Mouse (Mus musculus): Measurements from ENCODE around the gene Arhgef19.

The Arhgef19 gene

GRCm38 (mm10) chr4:141267250-141267649 is 28.0 kb downstream of the Arhgef19 start:
- DNase-seq = no peak

GRCm38 (mm10) chr4:141267837-141268236 is 28.5 kb downstream of the Arhgef19 start:
- DNase-seq = peak; percentile 83

- DNase-seq = no peak
Measured at GRCm38 (mm10) chr4:141268350-141268749, 29.1 kb downstream of the Arhgef19 start.

DNA sequence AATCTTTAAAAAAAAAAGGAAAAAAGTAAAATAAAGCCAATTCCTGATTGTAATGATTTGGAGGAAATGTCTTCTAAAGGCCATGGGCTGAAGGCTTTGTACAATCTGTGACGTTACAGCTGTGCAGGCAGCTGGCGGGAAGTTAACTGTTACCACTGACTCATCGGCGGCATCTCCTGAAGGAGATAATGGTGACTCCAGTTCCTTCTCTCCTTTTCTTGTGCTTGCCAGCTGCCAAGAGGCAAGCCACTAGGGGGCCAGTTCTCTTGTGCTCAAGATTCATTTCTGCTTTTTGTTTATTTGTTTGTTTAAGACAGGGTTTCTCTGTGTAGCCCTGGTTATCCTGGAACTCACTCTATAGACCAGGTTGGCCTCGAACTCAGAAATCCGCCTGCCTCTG is 29.8 kb downstream of the Arhgef19 start:
- no peak for DNase-seq

GRCm38 (mm10) chr4:141270201-141270940 is 31.1 kb downstream of the Arhgef19 start:
- DNase-seq = no peak

- DNase-seq = no peak
Measured at GRCm38 (mm10) chr4:141271228-141271627, 31.9 kb downstream of the Arhgef19 start.

- no peak for DNase-seq
Measured at GRCm38 (mm10) chr4:141271721-141272120, 32.4 kb downstream of the Arhgef19 start.

DNA sequence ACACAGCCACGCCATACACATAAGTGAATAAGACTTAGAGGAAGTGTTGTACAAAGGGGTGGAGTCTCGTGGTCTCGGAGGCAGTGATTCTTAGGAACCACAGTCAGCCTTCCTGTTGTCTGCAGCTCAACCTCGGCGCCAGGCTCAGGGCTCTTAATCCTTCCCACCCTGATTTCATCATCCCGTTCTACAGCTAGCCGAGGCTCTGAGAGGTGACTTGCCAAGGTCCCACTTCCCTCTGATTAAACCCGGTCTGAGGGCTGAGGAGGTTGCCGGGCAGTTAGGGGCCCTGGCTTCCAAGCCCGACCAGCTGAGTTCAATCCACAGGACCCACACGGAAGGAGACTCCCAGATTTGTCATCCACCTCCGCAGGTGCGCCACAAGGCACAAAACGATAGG is 33.6 kb downstream of the Arhgef19 start:
- no peak for DNase-seq

DNA sequence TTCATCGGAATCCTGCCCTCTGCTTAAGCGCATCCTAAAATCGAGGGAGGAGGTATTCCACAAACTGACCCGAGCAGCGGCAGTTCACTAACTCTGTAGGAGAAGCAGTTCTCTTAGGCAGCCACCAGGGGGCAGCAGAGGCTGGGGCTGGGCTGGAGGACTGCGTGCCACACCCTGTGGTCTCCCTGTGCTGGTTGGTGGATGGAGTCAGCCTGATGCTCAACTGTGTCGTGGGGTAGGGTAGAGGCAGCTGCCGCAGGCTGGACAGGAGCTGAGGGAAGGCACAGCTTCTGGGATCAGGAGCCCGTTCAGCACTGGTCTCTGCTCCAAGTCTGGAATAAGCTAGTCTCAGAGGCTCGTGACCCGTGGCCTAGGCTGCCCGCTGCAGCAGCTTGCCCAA is 34.0 kb downstream of the Arhgef19 start:
- peak; percentile 81 for DNase-seq

DNA sequence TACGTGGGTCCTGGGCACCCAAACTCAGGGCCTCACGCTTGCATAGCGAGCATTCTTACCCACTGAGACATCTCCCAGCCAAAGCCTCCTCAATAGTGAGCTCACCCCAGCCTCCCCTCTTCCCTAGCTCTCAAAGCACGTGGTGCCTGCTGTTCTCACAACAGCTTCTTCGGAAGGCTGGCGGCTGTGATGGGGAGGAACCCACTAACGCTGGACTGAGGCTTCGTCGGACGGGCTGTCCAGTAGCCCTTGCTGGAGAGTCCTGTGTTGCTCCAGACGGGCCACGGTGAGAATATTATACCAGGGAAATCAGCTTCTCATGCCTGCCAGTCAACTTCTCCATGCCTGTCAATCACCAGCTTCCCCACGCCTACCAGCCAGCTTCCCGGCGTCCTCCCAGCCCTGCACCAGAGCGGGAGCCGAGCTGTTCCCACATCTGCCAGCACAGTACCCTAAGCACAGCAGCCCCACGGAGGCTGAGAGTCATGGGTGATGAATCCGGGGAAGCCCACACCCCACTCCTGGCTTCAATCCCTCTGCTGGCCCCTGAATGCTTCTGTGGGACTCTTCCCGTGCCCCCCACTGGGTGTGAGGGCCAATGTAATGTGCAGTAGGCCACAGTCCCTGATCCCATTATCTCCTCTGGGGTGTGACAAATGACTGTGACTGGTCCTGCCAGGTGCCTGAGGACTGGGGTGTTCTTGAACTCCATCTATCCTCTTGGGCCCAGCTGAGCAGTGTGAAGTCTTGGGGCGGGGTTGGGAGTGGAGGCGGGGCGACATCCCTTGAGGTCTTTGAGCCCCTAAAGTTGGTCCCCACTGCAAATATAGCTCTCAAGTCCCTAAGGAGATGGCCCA is 35.4 kb downstream of the Arhgef19 start:
- DNase-seq = no peak

GRCm38 (mm10) chr4:141277157-141277556 is 37.9 kb downstream of the Arhgef19 start:
- no peak for DNase-seq

GRCm38 (mm10) chr4:141278154-141278553 is 38.9 kb downstream of the Arhgef19 start:
- no peak for DNase-seq

- DNase-seq = no peak
Measured at GRCm38 (mm10) chr4:141279327-141279726, 40.0 kb downstream of the Arhgef19 start.

GRCm38 (mm10) chr4:141279783-141280182 is 40.5 kb downstream of the Arhgef19 start:
- DNase-seq = no peak

GRCm38 (mm10) chr4:141280471-141280870 is 41.2 kb downstream of the Arhgef19 start:
- DNase-seq = no peak

GRCm38 (mm10) chr4:141281153-141281552 is 41.9 kb downstream of the Arhgef19 start:
- DNase-seq = no peak

GRCm38 (mm10) chr4:141281578-141281977 is 42.3 kb downstream of the Arhgef19 start:
- no peak for DNase-seq

DNA sequence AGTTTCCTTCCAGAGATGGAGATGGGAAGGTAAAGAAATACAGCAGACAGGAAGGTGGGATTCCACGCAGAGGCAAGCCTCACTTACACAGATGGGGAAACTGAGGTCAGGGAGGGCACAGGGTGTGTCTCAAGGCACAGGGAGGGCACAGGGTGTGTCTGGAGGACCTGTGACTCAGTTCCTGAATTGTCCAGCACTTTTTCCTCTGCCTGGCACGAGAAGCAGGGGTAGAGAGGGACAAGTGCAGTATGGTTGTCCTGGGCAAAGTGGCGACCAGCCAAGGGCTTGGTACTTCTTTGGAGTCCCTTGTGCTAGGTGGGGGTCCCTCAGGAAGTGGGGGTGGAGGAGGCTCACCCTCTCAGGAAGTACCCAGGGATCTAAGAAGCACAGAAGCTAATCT is 42.8 kb downstream of the Arhgef19 start:
- no peak for DNase-seq

- DNase-seq = no peak
Measured at GRCm38 (mm10) chr4:141282623-141283022, 43.3 kb downstream of the Arhgef19 start.

- no peak for DNase-seq
Measured at GRCm38 (mm10) chr4:141283176-141283878, 44.0 kb downstream of the Arhgef19 start.

DNA sequence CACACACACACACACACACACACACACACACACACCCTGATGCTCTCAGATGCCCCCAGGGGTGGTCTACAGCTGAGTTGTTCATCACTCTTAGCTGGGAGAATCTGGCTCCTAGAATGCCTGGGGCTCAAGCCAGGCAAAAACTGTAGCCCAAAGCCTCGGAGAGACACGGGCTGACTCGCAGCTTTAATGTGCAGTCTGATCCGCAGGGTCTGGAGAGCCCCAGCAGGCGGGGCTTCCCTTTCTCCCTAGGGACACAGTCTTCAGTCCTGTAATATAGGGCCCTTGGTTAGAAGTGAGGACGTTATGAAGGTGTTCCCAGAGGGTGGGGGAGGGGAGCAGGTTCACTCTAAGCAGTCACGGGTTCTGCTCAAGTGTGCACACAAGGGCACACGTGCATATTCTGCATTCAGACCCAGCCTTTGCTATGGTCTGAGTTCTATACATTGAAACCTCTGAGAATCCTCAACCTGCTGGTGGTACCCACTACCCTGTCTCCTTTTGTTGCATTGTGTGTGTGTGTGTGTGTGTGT is 44.6 kb downstream of the Arhgef19 start:
- no peak for DNase-seq

- no peak for DNase-seq
Measured at GRCm38 (mm10) chr4:141284486-141284885, 45.2 kb downstream of the Arhgef19 start.

- no peak for DNase-seq
Measured at GRCm38 (mm10) chr4:141285128-141285527, 45.8 kb downstream of the Arhgef19 start.
